Mouse (Mus musculus) intestine, postnatal 0 days (tissue): ENCODE measurements around the gene Tnnt3. TPM values are rescaled to one million over a fixed set of nuclear protein-coding genes. Genes with fewer than 3 reads are reported as not detected.

ENCODE experiments used
- ATAC-seq: fragments of 200-750 bp; cut with Nextera tagmentation; 2 replicates; pipeline ENCODE4 v1.8.0; 2017; ENCODE audit warnings: mild to moderate bottlenecking, moderate TSS enrichment, moderate library complexity
- H3K27ac ChIP-seq: fragments of 300-500 bp; sonication (generic); 2 replicates; pipeline ENCODE4 v1.5.1; 2014; ENCODE audit warnings: mild to moderate bottlenecking, low read depth, low read length, moderate library complexity
- H3K27me3 ChIP-seq: fragments of 300-500 bp; sonication (generic); replicated peaks from 2 replicates; pipeline ENCODE4 v1.6.1; 2014; ENCODE audit warnings: low read length, mixed read lengths; ENCODE audit not compliant: control insufficient read depth, insufficient read depth
- H3K36me3 ChIP-seq: fragments of 300-500 bp; sonication (generic); 2 replicates; pipeline ENCODE4 v1.6.1; 2014; ENCODE audit warnings: mild to moderate bottlenecking, moderate library complexity; ENCODE audit not compliant: control insufficient read depth, insufficient read depth
- H3K4me1 ChIP-seq: fragments of 300-500 bp; sonication (generic); replicated peaks from 2 replicates; pipeline ENCODE4 v1.6.1; 2014; ENCODE audit warnings: antibody characterized with exemption, low read length, mixed read lengths; ENCODE audit not compliant: control insufficient read depth, insufficient read depth
- H3K4me2 ChIP-seq: fragments of 300-500 bp; sonication (generic); replicated peaks from 2 replicates; pipeline ENCODE4 v1.6.1; 2014; ENCODE audit warnings: low read depth, mild to moderate bottlenecking, moderate library complexity
- H3K4me3 ChIP-seq: fragments of 300-500 bp; sonication (generic); 2 replicates; pipeline ENCODE4 v1.5.1; 2014; ENCODE audit warnings: low read depth, low read length
- H3K9ac ChIP-seq: fragments of 300-500 bp; sonication (generic); 2 replicates; pipeline ENCODE4 v1.6.1; 2014; ENCODE audit warnings: mild to moderate bottlenecking, low read depth, low read length
- H3K9me3 ChIP-seq: fragments of 300-500 bp; sonication (generic); 2 replicates; pipeline ENCODE4 v1.6.1; 2016; ENCODE audit warnings: mixed run types; ENCODE audit not compliant: control insufficient read depth
- CTCF ChIP-seq: sonication (generic); IDR thresholded peaks from 2 replicates; pipeline ENCODE4 v1.5.1; 2016; ENCODE audit warnings: low read depth, mild to moderate bottlenecking, control low read depth, antibody characterized with exemption, moderate library complexity
- WGBS: fragments of 180-500 bp; shearing (Covaris S2); extraction: QIAGEN DNeasy Blood & Tissue Kit; methylation state at CpG from one replicate; pipeline ENCODE4 v1.1.7; 2014; 5-methylcytosine and 5-hydroxymethylcytosine counted together
- polyA plus RNA-seq: library from polyadenylated mRNA; unstranded; fragments of >200 nt; fragmentation: Nextera tagmentation; extraction: Ambion mirVana; gene quantifications from 2 replicates; pipeline ENCODE4 v1.2.1, GENCODE M21; 2015

The Tnnt3 gene
- polyA plus RNA-seq, 1 experiment from 2014 or later = 3.0 TPM

GRCm38 (mm10) chr7:142462594-142463078, 36.0 kb upstream of the Tnnt3 start:
- Histone ChIP-seq H3K4me3 (no peak overlapping the region), H3K9me3 (no peaks in the 10 kb centered on the region), H3K36me3 (no peaks in the 10 kb centered on the region), H3K4me1 (no peaks in the 10 kb centered on the region), H3K27me3 (no peaks in the 10 kb centered on the region), H3K27ac (no peak overlapping the region), H3K4me2 (no peak overlapping the region), H3K9ac (no peak overlapping the region)
- ATAC-seq = no peak
- 53% methylated on average over 4 of the region's 4 CpGs for WGBS
- TF ChIP-seq CTCF = no peak

GRCm38 (mm10) chr7:142470171-142470691, 28.4 kb upstream of the Tnnt3 start:
- 68% methylated on average over 7 of the region's 7 CpGs for WGBS
- Histone ChIP-seq H3K4me3 (no peak overlapping the region), H3K27ac (peak overlapping the region; percentile 23), H3K9me3 (no peaks in the 10 kb centered on the region), H3K36me3 (no peaks in the 10 kb centered on the region), H3K4me2 (no peak overlapping the region), H3K4me1 (no peaks in the 10 kb centered on the region), H3K9ac (no peak overlapping the region), H3K27me3 (no peaks in the 10 kb centered on the region)
- no peak for TF ChIP-seq CTCF
- ATAC-seq = no peak

- no peaks in the 10 kb centered on the region for H3K27me3 ChIP-seq
- TF ChIP-seq CTCF = no peak
- WGBS = 22% methylated on average over 4 of the region's 4 CpGs
- H3K27ac ChIP-seq = peak overlapping the region; percentile 73
- no peaks in the 10 kb centered on the region for H3K9me3 ChIP-seq
- no peak overlapping the region for H3K9ac ChIP-seq
- ATAC-seq = peak; percentile 36; the same call in 1 of the 2 replicates
- no peaks in the 10 kb centered on the region for H3K4me1 ChIP-seq
- peak overlapping the region; percentile 43; the same call in 1 of the 2 replicates for H3K4me2 ChIP-seq
- no peaks in the 10 kb centered on the region for H3K36me3 ChIP-seq
- H3K4me3 ChIP-seq = no peak overlapping the region
Observed at GRCm38 (mm10) chr7:142470808-142471413, 27.7 kb upstream of the Tnnt3 start.

- no peak for TF ChIP-seq CTCF
- no peak for ATAC-seq
- H3K9ac ChIP-seq = no peak overlapping the region
- H3K27me3 ChIP-seq = no peaks in the 10 kb centered on the region
- no peaks in the 10 kb centered on the region for H3K4me1 ChIP-seq
- H3K9me3 ChIP-seq = no peaks in the 10 kb centered on the region
- no peaks in the 10 kb centered on the region for H3K36me3 ChIP-seq
- peak overlapping the region; percentile 73 for H3K27ac ChIP-seq
- WGBS = 58% methylated on average over 6 of the region's 6 CpGs
- H3K4me2 ChIP-seq = peak overlapping the region; percentile 43
- H3K4me3 ChIP-seq = no peak overlapping the region
Observed at GRCm38 (mm10) chr7:142471414-142471861, 27.2 kb upstream of the Tnnt3 start.

GRCm38 (mm10) chr7:142471884-142472570, 26.6 kb upstream of the Tnnt3 start:
- H3K4me1 ChIP-seq = no peaks in the 10 kb centered on the region
- peak overlapping the region; percentile 73 for H3K27ac ChIP-seq
- H3K4me3 ChIP-seq = peak overlapping the region; percentile 11; the same call in 1 of the 2 replicates
- no peak for ATAC-seq
- WGBS = 56% methylated on average over 15 of the region's 15 CpGs
- no peak for TF ChIP-seq CTCF
- H3K36me3 ChIP-seq = no peaks in the 10 kb centered on the region
- no peaks in the 10 kb centered on the region for H3K9me3 ChIP-seq
- 0 out of 2 replicates have a peak overlapping the region, but pooled peaks have one; percentile 17 for H3K9ac ChIP-seq
- H3K4me2 ChIP-seq = peak overlapping the region; percentile 43
- H3K27me3 ChIP-seq = no peaks in the 10 kb centered on the region

GRCm38 (mm10) chr7:142472936-142473335, 25.7 kb upstream of the Tnnt3 start:
- Histone ChIP-seq H3K27me3 (no peaks in the 10 kb centered on the region), H3K36me3 (no peaks in the 10 kb centered on the region), H3K4me3 (0 out of 2 replicates have a peak overlapping the region, but pooled peaks have one; percentile 8), H3K4me1 (no peaks in the 10 kb centered on the region), H3K27ac (peak overlapping the region; percentile 5; the same call in 1 of the 2 replicates), H3K4me2 (peak overlapping the region; percentile 43; the same call in 1 of the 2 replicates), H3K9ac (peak overlapping the region; percentile 22; the same call in 1 of the 2 replicates), H3K9me3 (no peaks in the 10 kb centered on the region)
- ATAC-seq = no peak
- WGBS = 88% methylated on average over 4 of the region's 4 CpGs
- TF ChIP-seq CTCF = no peak
